Comparison of ENCODE assay signal across 8 mouse cellular contexts in genomic region chr19:55206482-55207138, GRCm38 (mm10). TPM values are rescaled to one million over a fixed set of nuclear protein-coding genes. Genes with fewer than 3 reads are reported as not detected.
DNase-seq lines count a peak whose midpoint lies in the region; ATAC-seq and TF ChIP-seq lines count a peak whose summit lies in the region.
"Had no signal": no experiment of that assay in that cellular context is flagged by ENCODE, and none has a peak within 500 bp of the region (broad histone marks: within the 10 kb centered on the region; RNA-seq: fewer than 3 reads in every experiment).

No protein-coding gene starts in this region.

- H3K4me3 ChIP-seq in neural tube, embryonic 11.5 days (ENCODE audit: low read depth, low read length): no peak overlapping the region
- no peak overlapping the region for H3K4me3 ChIP-seq in kidney, postnatal 0 days (replicated peaks; ENCODE audit: low read depth, low read length)
- H3K4me3 ChIP-seq in lung, embryonic 16.5 days (ENCODE audit: low read length): no peak overlapping the region

- H3K27me3 ChIP-seq in neural tube, embryonic 11.5 days (ENCODE audit: control insufficient read depth, insufficient read depth, low read length): no peaks in the 10 kb centered on the region
- no peaks in the 10 kb centered on the region; the same call in 1 of the 2 replicates for H3K27me3 ChIP-seq in kidney, postnatal 0 days (ENCODE audit: insufficient read depth, low read length)
- H3K27me3 ChIP-seq in lung, embryonic 16.5 days (ENCODE audit: control insufficient read depth, insufficient read depth, low read depth, low read length): no peaks in the 10 kb centered on the region

- no peaks in the 10 kb centered on the region for H3K36me3 ChIP-seq in neural tube, embryonic 11.5 days (ENCODE audit: control insufficient read depth, insufficient read depth, low read length)
- H3K36me3 ChIP-seq in kidney, postnatal 0 days (ENCODE audit: insufficient read depth, low read length): no peaks in the 10 kb centered on the region
- no peaks in the 10 kb centered on the region for H3K36me3 ChIP-seq in lung, embryonic 16.5 days (ENCODE audit: control insufficient read depth, insufficient read depth, low read length)

- H3K4me1 ChIP-seq in neural tube, embryonic 11.5 days (ENCODE audit: control insufficient read depth, insufficient read depth, low read length): no peaks in the 10 kb centered on the region
- no peaks in the 10 kb centered on the region for H3K4me1 ChIP-seq in kidney, postnatal 0 days (replicated peaks; ENCODE audit: insufficient read depth, low read length)
- H3K4me1 ChIP-seq in lung, embryonic 16.5 days (replicated peaks; ENCODE audit: control insufficient read depth, insufficient read depth, low read length): no peaks in the 10 kb centered on the region

- DNase-seq in neural tube, embryonic 11.5 days (ENCODE audit: low spot score): peak; percentile 19
- DNase-seq in neural tube, embryonic 10.5 days (ENCODE audit: extremely low spot score, low spot score): no peak
- DNase-seq in ZHBTc4 (ENCODE audit: low read depth, low spot score): peak; percentile 68
- DNase-seq in embryo, embryonic 9.5 days (ENCODE audit: extremely low spot score): peak; percentile 57
- peak; percentile 89 for DNase-seq in kidney, postnatal 0 days (ENCODE audit: low spot score)
- peak; percentile 82 for DNase-seq in retina, postnatal 1 day

- TF ChIP-seq CTCF in kidney, postnatal 0 days (IDR thresholded peaks at IDR 0.05; ENCODE audit: low read depth): peak; percentile 90

- no peak overlapping the region for H3K27ac ChIP-seq in neural tube, embryonic 11.5 days (ENCODE audit: low read depth, low read length)
- no peak overlapping the region for H3K27ac ChIP-seq in kidney, postnatal 0 days
- no peak overlapping the region for H3K27ac ChIP-seq in lung, embryonic 16.5 days (ENCODE audit: low read length)

- no peak overlapping the region for H3K4me2 ChIP-seq in neural tube, embryonic 11.5 days (ENCODE audit: low read depth)
- H3K4me2 ChIP-seq in kidney, postnatal 0 days (ENCODE audit: low read length): no peak overlapping the region
- H3K4me2 ChIP-seq in lung, embryonic 16.5 days (ENCODE audit: low read depth, low read length): no peak overlapping the region

- H3K9ac ChIP-seq in neural tube, embryonic 11.5 days (ENCODE audit: low read length): no peak overlapping the region
- H3K9ac ChIP-seq in kidney, postnatal 0 days (ENCODE audit: low read depth, low read length): no peak overlapping the region
- H3K9ac ChIP-seq in lung, embryonic 16.5 days (ENCODE audit: low read length): no peak overlapping the region

- H3K9me3 ChIP-seq in neural tube, embryonic 11.5 days (ENCODE audit: control insufficient read depth, low read length): no peaks in the 10 kb centered on the region
- H3K9me3 ChIP-seq in kidney, postnatal 0 days (replicated peaks; ENCODE audit: low read length): no peaks in the 10 kb centered on the region
- no peaks in the 10 kb centered on the region for H3K9me3 ChIP-seq in lung, embryonic 16.5 days (ENCODE audit: control insufficient read depth, low read length)

- no peak for ATAC-seq in neural tube, embryonic 11.5 days (ENCODE audit: insufficient read depth, low FRiP score, low TSS enrichment)
- ATAC-seq in kidney, postnatal 0 days (replicated peaks; ENCODE audit: low FRiP score, low read depth): no peak
- 0 out of 2 replicates have a peak, but pooled peaks have one; percentile 23 for ATAC-seq in lung, embryonic 16.5 days (ENCODE audit: low read depth)

- WGBS in neural tube, embryonic 11.5 days: 39% methylated on average over 8 of the region's 8 CpGs
- WGBS in kidney, postnatal 0 days: 33% methylated on average over 8 of the region's 8 CpGs
- WGBS in lung, embryonic 16.5 days: 34% methylated on average over 8 of the region's 8 CpGs

RNA-seq across cellular contexts. Expression of gene Tectb, which starts 26.1 kb away (rescaled TPM):
- not detected in 2 replicates for polyA plus RNA-seq in neural tube, embryonic 11.5 days (2014; fragmentation: Nextera tagmentation; extraction: Ambion mirVana)
- polyA plus RNA-seq in kidney, postnatal 0 days (2015; fragmentation: Nextera tagmentation; extraction: Ambion mirVana): 0.05 TPM in 1 of 2 replicates, not detected in the other
- 0.30 and 0.48 TPM in 2 replicates for polyA plus RNA-seq in lung, embryonic 16.5 days (2015; fragmentation: Nextera tagmentation; extraction: Ambion mirVana)
- polyA plus RNA-seq: small intestine, adult 2 months had no signal

RNA-seq across cellular contexts. Expression of gene Gucy2g, which starts 34.4 kb away (rescaled TPM):
- not detected in 2 replicates for polyA plus RNA-seq in neural tube, embryonic 11.5 days (2014; fragmentation: Nextera tagmentation; extraction: Ambion mirVana)
- 0.34 and 0.36 TPM in 2 replicates for polyA plus RNA-seq in kidney, postnatal 0 days (2015; fragmentation: Nextera tagmentation; extraction: Ambion mirVana)
- polyA plus RNA-seq in lung, embryonic 16.5 days (2015; fragmentation: Nextera tagmentation; extraction: Ambion mirVana): 0.09 and 0.10 TPM in 2 replicates

RNA-seq across cellular contexts. Expression of gene Acsl5, which starts 45.1 kb away (rescaled TPM):
- polyA plus RNA-seq in neural tube, embryonic 11.5 days (2014; fragmentation: Nextera tagmentation; extraction: Ambion mirVana): 19.4 and 20.8 TPM in 2 replicates
- 60.6 and 64.8 TPM in 2 replicates for polyA plus RNA-seq in kidney, postnatal 0 days (2015; fragmentation: Nextera tagmentation; extraction: Ambion mirVana)
- polyA plus RNA-seq in lung, embryonic 16.5 days (2015; fragmentation: Nextera tagmentation; extraction: Ambion mirVana): 86.3 and 103 TPM in 2 replicates
